Mouse (Mus musculus) kidney, embryonic 16.5 days (tissue): Measurements from ENCODE around the gene Ppp2r2c. TPM values are rescaled to one million over a fixed set of nuclear protein-coding genes. Genes with fewer than 3 reads are reported as not detected.

Experiments
- ATAC-seq: fragments of 200-750 bp; cut with Nextera tagmentation; 2 replicates; pipeline ENCODE4 v1.8.0; 2017; ENCODE audit warnings: moderate TSS enrichment; ENCODE audit not compliant: low FRiP score, low TSS enrichment
- H3K27ac ChIP-seq: fragments of 300-500 bp; sonication (generic); 2 replicates; pipeline ENCODE4 v1.5.1; 2014; ENCODE audit warnings: low read length
- H3K27me3 ChIP-seq: fragments of 300-500 bp; sonication (generic); 2 replicates; pipeline ENCODE4 v1.6.1; 2014; ENCODE audit warnings: low read length, control low read depth, mixed read lengths; ENCODE audit not compliant: insufficient read depth
- H3K36me3 ChIP-seq: fragments of 300-500 bp; sonication (generic); 2 replicates; pipeline ENCODE4 v1.6.1; 2014; ENCODE audit warnings: low read length, control low read depth, mixed read lengths; ENCODE audit not compliant: insufficient read depth
- H3K4me1 ChIP-seq: fragments of 300-500 bp; sonication (generic); 2 replicates; pipeline ENCODE4 v1.6.1; 2014; ENCODE audit warnings: low read length, control low read depth, mixed read lengths; ENCODE audit not compliant: insufficient read depth
- H3K4me2 ChIP-seq: fragments of 300-500 bp; sonication (generic); replicated peaks from 2 replicates; pipeline ENCODE4 v1.6.1; 2014; ENCODE audit warnings: low read depth, low read length
- H3K4me3 ChIP-seq: fragments of 300-500 bp; sonication (generic); 2 replicates; pipeline ENCODE4 v1.5.1; 2014; ENCODE audit warnings: mild to moderate bottlenecking, low read length
- H3K9ac ChIP-seq: fragments of 300-500 bp; sonication (generic); replicated peaks from 2 replicates; pipeline ENCODE4 v1.6.1; 2014; ENCODE audit warnings: low read length
- H3K9me3 ChIP-seq: fragments of 300-500 bp; sonication (generic); 2 replicates; pipeline ENCODE4 v1.6.1; 2016; ENCODE audit warnings: low read length, control low read depth
- WGBS: fragments of 180-500 bp; shearing (Covaris S2); extraction: QIAGEN DNeasy Blood & Tissue Kit; methylation state at CpG from one replicate; pipeline ENCODE4 v1.1.7; 2014; 5-methylcytosine and 5-hydroxymethylcytosine counted together
- polyA plus RNA-seq: library from polyadenylated mRNA; unstranded; fragments of >200 nt; fragmentation: Nextera tagmentation; extraction: Ambion mirVana; gene quantifications from 2 replicates; pipeline ENCODE4 v1.2.1, GENCODE M21; 2015

Ppp2r2c gene
- polyA plus RNA-seq, 1 experiment from 2014 or later = not detected

DNA sequence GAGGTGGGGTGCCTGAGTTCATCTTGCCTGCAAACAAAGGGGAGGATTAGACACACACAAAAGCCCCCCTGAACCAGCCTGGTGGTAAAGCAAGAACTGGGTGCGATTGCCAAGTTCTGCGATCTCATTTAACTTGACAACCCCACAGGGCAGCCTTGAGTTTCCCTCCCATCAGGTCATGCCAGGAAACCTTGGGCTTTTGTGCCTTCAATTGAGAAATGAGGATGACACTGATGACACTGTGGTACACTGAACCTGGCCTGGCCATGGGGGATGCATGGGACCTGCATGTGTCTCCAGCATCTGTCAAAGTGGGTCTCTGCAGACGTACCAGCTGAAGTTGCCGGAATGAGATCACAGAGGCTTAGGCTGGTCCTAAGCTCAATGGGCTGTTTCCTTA lies 114.0 kb downstream of the Ppp2r2c start:
- peaks cover 35% of the 10 kb centered on the region for H3K4me1 ChIP-seq
- whole genome bisulfite sequencing = 84% methylated on average over 4 of the region's 4 CpGs
- H3K27ac ChIP-seq = no peak overlapping the region
- ATAC-seq = no peak
- no peaks in the 10 kb centered on the region for H3K9me3 ChIP-seq
- peaks cover 9% of the 10 kb centered on the region; the same call in 1 of the 2 replicates for H3K36me3 ChIP-seq
- H3K4me2 ChIP-seq = no peak overlapping the region
- H3K27me3 ChIP-seq = no peaks in the 10 kb centered on the region
- H3K4me3 ChIP-seq = no peak overlapping the region
- H3K9ac ChIP-seq = no peak overlapping the region; the same call in 1 of the 2 replicates

- Histone ChIP-seq H3K27ac (0 out of 2 replicates have a peak overlapping the region, but pooled peaks have one; percentile 6), H3K4me3 (no peak overlapping the region), H3K27me3 (no peaks in the 10 kb centered on the region), H3K4me2 (0 out of 2 replicates have a peak overlapping the region, but pooled peaks have one; percentile 96), H3K36me3 (peaks cover 1% of the 10 kb centered on the region; the same call in 1 of the 2 replicates), H3K9me3 (no peaks in the 10 kb centered on the region), H3K4me1 (peaks cover 31% of the 10 kb centered on the region), H3K9ac (no peak overlapping the region)
- ATAC-seq = no peak
- WGBS = 23% methylated on average over 1 of the region's 1 CpGs
Measured at GRCm38 (mm10) chr5:36986617-36987016, 118.3 kb downstream of the Ppp2r2c start.

GRCm38 (mm10) chr5:36988124-36988780 lies 119.9 kb downstream of the Ppp2r2c start:
- Histone ChIP-seq H3K36me3 (no peaks in the 10 kb centered on the region), H3K4me2 (peak overlapping the region; percentile 96), H3K27ac (peak overlapping the region; percentile 69), H3K4me3 (peak overlapping the region; percentile 86), H3K4me1 (peaks cover 31% of the 10 kb centered on the region), H3K9ac (peak overlapping the region; percentile 89), H3K27me3 (no peaks in the 10 kb centered on the region), H3K9me3 (no peaks in the 10 kb centered on the region)
- peak; percentile 43 for ATAC-seq
- 9% methylated on average over 24 of the region's 24 CpGs for WGBS

GRCm38 (mm10) chr5:36988781-36989624 lies 120.7 kb downstream of the Ppp2r2c start, which contains the start of gene Wfs1:
TSS of gene Wfs1 (minus strand) at chr5:36989205.
- peak within 1 kb of the TSS; percentile 89 for H3K9ac ChIP-seq
- H3K4me1 ChIP-seq = peaks cover 31% of the 10 kb centered on the region
- no peaks in the 10 kb centered on the region for H3K9me3 ChIP-seq
- ATAC-seq = peak; percentile 99
- peak within 1 kb of the TSS; percentile 96 for H3K4me2 ChIP-seq
- peak within 1 kb of the TSS; percentile 86 for H3K4me3 ChIP-seq
- WGBS = under 1% methylated on average over 60 of the region's 60 CpGs
- H3K27me3 ChIP-seq = no peaks in the 10 kb centered on the region
- peak within 1 kb of the TSS; percentile 84 for H3K27ac ChIP-seq
- no peaks in the 10 kb centered on the region for H3K36me3 ChIP-seq

DNA sequence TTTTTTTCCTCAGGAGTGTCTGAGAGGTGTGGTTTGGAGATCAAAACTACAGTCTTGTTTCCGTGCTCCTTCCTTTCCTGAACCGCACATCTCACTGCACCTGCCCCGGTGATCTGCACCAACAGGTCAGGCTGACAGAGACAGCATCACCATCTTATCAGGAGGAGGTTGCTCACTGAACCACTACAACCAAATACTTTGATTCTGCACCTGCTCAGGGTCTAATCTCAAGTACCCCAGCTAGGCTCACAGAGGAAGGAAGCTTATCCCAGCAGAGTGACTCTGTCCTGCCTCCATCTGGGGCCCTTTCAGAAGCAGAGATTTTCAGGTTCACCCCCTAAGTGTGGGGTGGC lies 121.3 kb downstream of the Ppp2r2c start:
- 3% methylated on average over 3 of the region's 3 CpGs for WGBS
- peak overlapping the region; percentile 84; the same call in 1 of the 2 replicates for H3K27ac ChIP-seq
- no peak for ATAC-seq

DNA sequence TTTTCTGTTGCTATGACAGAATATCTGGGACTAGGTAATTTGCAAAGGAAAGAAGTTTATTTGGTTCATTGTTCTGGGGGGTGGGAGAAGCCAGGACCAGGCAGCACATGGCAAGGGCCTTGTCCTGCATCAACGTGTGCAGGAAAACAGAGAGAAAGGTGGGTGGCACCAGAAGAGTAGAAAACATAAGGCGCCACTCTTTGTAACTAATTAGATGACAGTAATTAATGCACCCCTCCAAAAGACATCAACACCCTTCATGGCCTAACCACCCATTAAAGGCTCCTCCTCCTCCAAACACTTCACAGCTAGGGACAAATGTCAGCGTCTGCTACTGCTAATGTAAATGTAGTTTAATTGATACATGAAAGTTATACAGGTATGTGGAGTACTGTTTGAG lies 121.9 kb downstream of the Ppp2r2c start:
- no peak overlapping the region for H3K4me3 ChIP-seq
- H3K27me3 ChIP-seq = no peaks in the 10 kb centered on the region
- H3K9me3 ChIP-seq = no peaks in the 10 kb centered on the region
- 31% methylated on average over 3 of the region's 3 CpGs for WGBS
- no peak for ATAC-seq
- H3K9ac ChIP-seq = no peak overlapping the region
- H3K4me2 ChIP-seq = no peak overlapping the region
- no peaks in the 10 kb centered on the region for H3K36me3 ChIP-seq
- no peak overlapping the region for H3K27ac ChIP-seq
- H3K4me1 ChIP-seq = peaks cover 30% of the 10 kb centered on the region

More for the DNA sequence above, 121.3 kb downstream of the Ppp2r2c start:
- no peaks in the 10 kb centered on the region for H3K9me3 ChIP-seq
- H3K9ac ChIP-seq = peak overlapping the region; percentile 59
- H3K27me3 ChIP-seq = no peaks in the 10 kb centered on the region
- H3K36me3 ChIP-seq = no peaks in the 10 kb centered on the region
- H3K4me1 ChIP-seq = peaks cover 31% of the 10 kb centered on the region
- H3K4me2 ChIP-seq = peak overlapping the region; percentile 96
- peak overlapping the region; percentile 86 for H3K4me3 ChIP-seq

DNA sequence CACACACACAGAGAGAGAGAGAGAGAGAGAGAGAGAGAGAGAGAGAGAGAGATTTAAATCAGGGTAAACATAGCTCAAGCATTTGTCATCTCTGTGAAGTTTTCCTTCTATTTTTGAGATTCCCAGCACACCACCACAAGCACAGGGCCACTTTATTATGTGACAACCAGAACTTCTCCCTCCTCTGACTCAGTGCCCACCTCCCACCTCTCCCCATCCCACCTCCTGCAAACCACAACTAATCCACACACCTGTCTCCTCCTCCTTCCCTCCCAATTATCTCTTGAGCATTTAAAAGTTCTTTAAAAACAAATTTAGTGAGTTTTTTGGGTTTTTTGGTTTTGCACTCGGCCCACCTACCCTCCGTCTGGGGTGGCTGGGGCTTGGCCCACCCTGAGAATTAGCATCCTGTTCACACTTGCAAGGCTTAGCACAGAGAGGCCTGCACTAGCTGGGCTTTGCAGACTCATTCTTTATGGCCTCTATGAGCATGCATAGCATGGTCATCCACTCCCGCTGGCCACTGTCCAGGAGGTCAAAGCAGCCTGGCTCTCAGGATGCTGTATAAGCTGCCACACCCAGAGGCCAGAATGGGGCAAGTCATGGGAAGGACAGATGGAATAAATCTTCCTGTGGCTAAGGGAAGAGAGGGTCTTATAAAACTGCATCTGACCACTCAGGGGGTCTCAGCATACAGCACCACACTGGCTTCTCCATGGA lies 122.5 kb downstream of the Ppp2r2c start:
- H3K4me1 ChIP-seq = peaks cover 24% of the 10 kb centered on the region
- no peak for ATAC-seq
- H3K27me3 ChIP-seq = no peaks in the 10 kb centered on the region
- no peak overlapping the region for H3K4me3 ChIP-seq
- H3K27ac ChIP-seq = no peak overlapping the region
- H3K36me3 ChIP-seq = no peaks in the 10 kb centered on the region
- 65% methylated on average over 3 of the region's 3 CpGs for WGBS
- H3K9me3 ChIP-seq = no peaks in the 10 kb centered on the region
- no peak overlapping the region for H3K9ac ChIP-seq
- H3K4me2 ChIP-seq = no peak overlapping the region

- Histone ChIP-seq H3K4me3 (no peak overlapping the region), H3K27me3 (no peaks in the 10 kb centered on the region), H3K4me2 (no peak overlapping the region), H3K9ac (no peak overlapping the region), H3K27ac (no peak overlapping the region), H3K4me1 (no peaks in the 10 kb centered on the region), H3K9me3 (no peaks in the 10 kb centered on the region), H3K36me3 (no peaks in the 10 kb centered on the region)
- ATAC-seq = no peak
- WGBS = 79% methylated on average over 14 of the region's 14 CpGs
Measured at GRCm38 (mm10) chr5:36996410-36996809, 128.1 kb downstream of the Ppp2r2c start.

GRCm38 (mm10) chr5:36997996-36998395 lies 129.7 kb downstream of the Ppp2r2c start:
- H3K4me2 ChIP-seq = no peak overlapping the region
- no peaks in the 10 kb centered on the region for H3K36me3 ChIP-seq
- no peaks in the 10 kb centered on the region for H3K9me3 ChIP-seq
- no peak for ATAC-seq
- no peak overlapping the region for H3K27ac ChIP-seq
- no peaks in the 10 kb centered on the region for H3K27me3 ChIP-seq
- 54% methylated on average over 5 of the region's 5 CpGs for WGBS
- H3K4me1 ChIP-seq = no peaks in the 10 kb centered on the region
- H3K4me3 ChIP-seq = no peak overlapping the region
- H3K9ac ChIP-seq = no peak overlapping the region
